Mouse (Mus musculus) stomach, embryonic 16.5 days (tissue): Measurements from ENCODE around the gene Nphs2. TPM values are rescaled to one million over a fixed set of nuclear protein-coding genes. Genes with fewer than 3 reads are reported as not detected.

Experiments
- ATAC-seq: fragments of 200-750 bp; cut with Nextera tagmentation; 2 replicates; pipeline ENCODE4 v1.8.0; 2017; ENCODE audit warnings: moderate number of reproducible peaks, moderate TSS enrichment; ENCODE audit not compliant: insufficient read depth, low FRiP score
- H3K27ac ChIP-seq: fragments of 300-500 bp; sonication (generic); 2 replicates; pipeline ENCODE4 v1.5.1; 2014; ENCODE audit warnings: low read length
- H3K27me3 ChIP-seq: fragments of 300-500 bp; sonication (generic); 2 replicates; pipeline ENCODE4 v1.6.1; 2014; ENCODE audit warnings: low read length, control low read depth, mixed read lengths; ENCODE audit not compliant: control insufficient read depth, insufficient read depth
- H3K36me3 ChIP-seq: fragments of 300-500 bp; sonication (generic); 2 replicates; pipeline ENCODE4 v1.6.1; 2014; ENCODE audit warnings: low read length; ENCODE audit not compliant: control insufficient read depth, insufficient read depth
- H3K4me1 ChIP-seq: fragments of 300-500 bp; sonication (generic); 2 replicates; pipeline ENCODE4 v1.6.1; 2014; ENCODE audit warnings: low read length, control low read depth, mixed read lengths; ENCODE audit not compliant: control insufficient read depth, insufficient read depth
- H3K4me2 ChIP-seq: fragments of 300-500 bp; sonication (generic); 2 replicates; pipeline ENCODE4 v1.6.1; 2014; ENCODE audit warnings: low read depth, low read length, mixed read lengths
- H3K4me3 ChIP-seq: fragments of 300-500 bp; sonication (generic); replicated peaks from 2 replicates; pipeline ENCODE4 v1.5.1; 2014; ENCODE audit warnings: mild to moderate bottlenecking, low read length
- H3K9ac ChIP-seq: fragments of 300-500 bp; sonication (generic); 2 replicates; pipeline ENCODE4 v1.6.1; 2014; ENCODE audit warnings: low read length
- H3K9me3 ChIP-seq: fragments of 300-500 bp; sonication (generic); replicated peaks from 2 replicates; pipeline ENCODE4 v1.6.1; 2016; ENCODE audit warnings: low read length, control low read depth; ENCODE audit not compliant: control insufficient read depth
- WGBS: fragments of 180-500 bp; shearing (Covaris S2); extraction: QIAGEN DNeasy Blood & Tissue Kit; methylation state at CpG from one replicate; pipeline ENCODE4 v1.1.7; 2014; 5-methylcytosine and 5-hydroxymethylcytosine counted together
- polyA plus RNA-seq: library from polyadenylated mRNA; unstranded; fragments of >200 nt; fragmentation: Nextera tagmentation; extraction: Ambion mirVana; gene quantifications from 2 replicates; pipeline ENCODE4 v1.2.1, GENCODE M21; 2015

Nphs2 gene
- polyA plus RNA-seq, 1 experiment from 2014 or later = not detected

DNA sequence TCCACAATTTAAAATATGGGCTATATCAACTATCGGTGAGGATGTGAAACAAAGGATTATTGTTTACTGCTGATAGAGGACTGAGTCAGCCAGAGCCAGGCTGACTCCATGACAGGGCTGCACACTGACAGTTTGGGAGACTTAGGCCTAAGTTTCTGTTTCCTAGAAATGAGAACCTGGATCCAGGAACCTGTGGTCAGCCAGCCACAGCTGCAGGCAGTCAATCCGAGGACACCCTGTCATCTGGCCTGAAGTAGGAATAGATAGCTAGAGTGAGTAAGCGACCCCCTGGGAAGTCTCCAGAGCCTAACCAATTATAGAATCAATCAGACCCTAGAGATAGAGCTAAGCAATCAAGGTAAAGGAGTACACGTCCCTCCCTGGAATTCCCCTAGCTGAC lies 33.9 kb downstream of the Nphs2 start:
- H3K27me3 ChIP-seq = no peaks in the 10 kb centered on the region
- H3K4me2 ChIP-seq = no peak overlapping the region
- H3K36me3 ChIP-seq = no peaks in the 10 kb centered on the region
- H3K9ac ChIP-seq = no peak overlapping the region
- no peak overlapping the region for H3K27ac ChIP-seq
- no peak overlapping the region for H3K4me3 ChIP-seq
- 53% methylated on average over 4 of the region's 4 CpGs for WGBS
- no peaks in the 10 kb centered on the region for H3K4me1 ChIP-seq
- no peak for ATAC-seq
- no peaks in the 10 kb centered on the region for H3K9me3 ChIP-seq

DNA sequence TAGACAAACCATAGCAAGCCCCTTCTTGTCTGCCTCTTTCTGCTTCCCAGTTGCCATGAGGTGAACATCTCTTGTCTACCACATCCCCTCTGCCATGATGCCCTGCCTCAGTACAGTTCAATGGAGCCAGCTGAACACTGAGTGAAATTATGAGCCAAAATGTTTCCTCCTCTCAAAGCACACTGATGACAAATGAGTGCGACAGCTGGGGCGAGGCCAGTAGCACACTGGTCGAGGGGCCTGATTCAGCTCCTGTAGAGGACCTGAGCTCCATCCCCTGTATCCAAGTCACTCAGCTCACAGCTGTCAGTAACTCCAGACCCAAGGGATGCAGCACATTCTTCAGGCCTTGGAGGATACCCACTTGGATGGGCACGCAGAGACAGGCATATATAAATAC lies 35.1 kb downstream of the Nphs2 start:
- no peak for ATAC-seq
- no peak overlapping the region for H3K9ac ChIP-seq
- no peak overlapping the region for H3K27ac ChIP-seq
- no peaks in the 10 kb centered on the region for H3K9me3 ChIP-seq
- no peaks in the 10 kb centered on the region for H3K27me3 ChIP-seq
- no peak overlapping the region for H3K4me3 ChIP-seq
- no peaks in the 10 kb centered on the region for H3K4me1 ChIP-seq
- H3K36me3 ChIP-seq = no peaks in the 10 kb centered on the region
- H3K4me2 ChIP-seq = no peak overlapping the region
- WGBS = 81% methylated on average over 4 of the region's 4 CpGs

DNA sequence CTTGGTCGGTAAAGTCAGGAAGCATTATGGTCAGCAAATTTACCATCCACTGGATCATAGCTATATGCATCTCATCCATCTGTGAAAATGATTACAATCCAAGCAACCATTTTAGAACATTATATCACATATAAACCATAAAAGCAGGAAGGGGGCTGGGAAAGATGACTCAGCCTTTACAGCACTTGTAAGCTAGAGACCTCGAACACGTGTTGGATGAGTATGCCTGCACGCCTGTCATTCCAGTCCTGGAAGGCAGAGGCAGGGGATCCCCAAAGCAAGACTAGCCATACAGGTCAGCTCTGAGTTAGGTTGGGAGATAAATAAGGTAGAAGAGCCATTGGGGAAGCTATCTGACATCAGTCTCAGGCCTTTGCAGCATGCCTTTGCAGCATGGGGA lies 38.5 kb downstream of the Nphs2 start:
- ATAC-seq = no peak
- Histone ChIP-seq H3K27me3 (no peaks in the 10 kb centered on the region), H3K4me1 (no peaks in the 10 kb centered on the region), H3K4me3 (no peak overlapping the region), H3K36me3 (no peaks in the 10 kb centered on the region), H3K4me2 (no peak overlapping the region), H3K9ac (no peak overlapping the region), H3K9me3 (no peaks in the 10 kb centered on the region), H3K27ac (no peak overlapping the region)
- 74% methylated on average over 4 of the region's 4 CpGs for whole genome bisulfite sequencing

DNA sequence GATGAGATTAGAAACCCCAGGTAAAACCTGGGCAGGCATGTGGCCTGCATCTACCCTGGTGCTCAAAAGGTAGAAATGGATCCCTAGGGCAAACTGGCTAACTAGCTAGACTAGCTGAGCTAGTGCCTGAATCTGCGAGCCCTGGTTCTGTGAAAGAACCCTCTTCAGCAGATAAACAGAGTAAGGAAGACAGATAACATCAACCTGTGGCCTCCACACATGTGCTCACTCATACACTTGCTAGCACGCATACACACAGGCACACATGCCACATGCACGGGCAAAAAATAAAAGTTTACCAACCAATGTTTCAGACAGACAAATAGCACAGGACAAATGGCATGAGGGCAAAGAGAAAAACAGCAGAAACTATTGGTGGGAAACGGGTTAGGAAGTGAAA lies 39.9 kb downstream of the Nphs2 start:
- no peak overlapping the region for H3K4me2 ChIP-seq
- H3K4me3 ChIP-seq = no peak overlapping the region
- ATAC-seq = no peak
- WGBS = 85% methylated on average over 4 of the region's 4 CpGs
- H3K36me3 ChIP-seq = no peaks in the 10 kb centered on the region
- H3K27me3 ChIP-seq = no peaks in the 10 kb centered on the region
- H3K4me1 ChIP-seq = no peaks in the 10 kb centered on the region
- no peaks in the 10 kb centered on the region for H3K9me3 ChIP-seq
- H3K27ac ChIP-seq = no peak overlapping the region
- H3K9ac ChIP-seq = no peak overlapping the region

DNA sequence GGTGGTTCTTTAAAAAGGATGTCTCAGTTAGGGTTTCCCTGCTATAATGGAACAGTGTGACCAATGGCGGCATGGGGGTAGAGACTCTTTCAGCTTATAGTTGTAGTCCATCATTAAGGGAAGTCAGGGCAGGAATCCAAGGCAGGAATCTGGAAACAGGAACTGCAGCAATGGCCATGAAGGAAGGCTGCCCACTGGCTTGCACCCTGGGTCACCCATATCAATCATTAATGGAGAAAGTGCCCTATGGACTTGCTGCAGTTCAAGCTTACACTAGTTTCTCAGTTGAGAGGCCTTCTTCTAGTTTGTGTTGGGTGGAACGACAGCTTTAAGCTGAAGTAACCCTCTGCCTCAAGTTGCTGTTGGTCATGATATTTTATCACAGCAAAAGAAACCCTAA lies 41.9 kb downstream of the Nphs2 start:
- no peak overlapping the region for H3K9ac ChIP-seq
- ATAC-seq = no peak
- H3K4me2 ChIP-seq = no peak overlapping the region
- H3K27me3 ChIP-seq = no peaks in the 10 kb centered on the region
- no peak overlapping the region for H3K27ac ChIP-seq
- no peak overlapping the region for H3K4me3 ChIP-seq
- no peaks in the 10 kb centered on the region for H3K36me3 ChIP-seq
- no peaks in the 10 kb centered on the region for H3K4me1 ChIP-seq
- WGBS = 88% methylated on average over 2 of the region's 2 CpGs
- no peaks in the 10 kb centered on the region for H3K9me3 ChIP-seq

DNA sequence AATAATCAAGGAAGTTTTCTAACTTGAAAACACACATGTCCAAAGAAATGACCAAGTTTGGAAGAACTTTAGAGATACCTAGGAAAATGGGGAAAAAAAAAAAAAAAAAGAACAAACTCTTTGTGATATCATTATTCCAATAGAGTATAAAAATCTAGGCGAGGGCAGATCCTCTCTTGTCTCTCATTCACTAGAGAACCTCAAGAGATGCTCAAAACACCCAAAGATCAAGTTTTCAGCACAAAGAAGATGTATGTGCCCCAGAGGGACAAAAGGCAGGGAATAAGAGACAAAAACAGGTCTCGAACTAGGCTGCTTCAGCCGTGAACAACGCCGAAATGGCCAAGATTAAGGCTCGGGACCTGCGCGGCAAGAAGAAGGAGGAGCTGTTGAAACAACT lies 55.2 kb downstream of the Nphs2 start, which contains the start of gene Gm2000:
Gene Gm2000, plus strand, starts transcription at position 301 of the 400 bp plus-strand sequence.
- 89% methylated on average over 8 of the region's 8 CpGs for WGBS
- Histone ChIP-seq H3K4me1 (no peaks in the 10 kb centered on the region), H3K27ac (no peak within 1 kb of the TSS), H3K4me3 (no peak within 1 kb of the TSS), H3K9me3 (no peaks in the 10 kb centered on the region; the same call in 1 of the 2 replicates), H3K27me3 (no peaks in the 10 kb centered on the region), H3K9ac (no peak within 1 kb of the TSS), H3K4me2 (no peak within 1 kb of the TSS), H3K36me3 (no peaks in the 10 kb centered on the region)
- ATAC-seq = no peak

Other genes starting within 250 kb of the Nphs2 start
- 4.2 and 4.5 TPM in 2 replicates for gene Fam163a, start 105.7 kb upstream of the Nphs2 start, polyA plus RNA-seq
- 0.55 and 0.62 TPM in 2 replicates for gene Tdrd5, start 7.1 kb upstream of the Nphs2 start, polyA plus RNA-seq
- gene Gm2000, start 55.3 kb downstream of the Nphs2 start, polyA plus RNA-seq = 833 and 849 TPM in 2 replicates
- 0.22 and 0.29 TPM in 2 replicates for gene Axdnd1, start 110.4 kb downstream of the Nphs2 start, polyA plus RNA-seq
- gene Soat1, start 163.6 kb downstream of the Nphs2 start, polyA plus RNA-seq = 44.7 and 46.8 TPM in 2 replicates
- gene Gm10031, start 213.3 kb downstream of the Nphs2 start, polyA plus RNA-seq = 0.09 and 1.00 TPM in 2 replicates
- gene Abl2, start 248.1 kb downstream of the Nphs2 start, polyA plus RNA-seq = 3.1 and 3.6 TPM in 2 replicates